ENCODE assay signal across 11 mouse cellular contexts in genomic region chr8:70887669-70888068, GRCm38 (mm10). TPM values are rescaled to one million over a fixed set of nuclear protein-coding genes. Genes with fewer than 3 reads are reported as not detected.
A peak's percentile ranks its signal among the peaks of the same experiment; 100 is the strongest.
DNase-seq lines count a peak whose midpoint lies in the region; ATAC-seq and TF ChIP-seq lines count a peak whose summit lies in the region.
"Had no signal": no experiment of that assay in that cellular context is flagged by ENCODE, and none has a peak within 500 bp of the region (broad histone marks: within the 10 kb centered on the region; RNA-seq: fewer than 3 reads in every experiment).

No protein-coding gene starts in this region.

- DNase-seq in heart, adult 11 months, result no peak
- no peak for DNase-seq in urinary bladder, adult 2 months (ENCODE audit: low spot score)
- DNase-seq in urinary bladder, postnatal 14 days (ENCODE audit: low spot score), result no peak
- DNase-seq in frontal cortex, postnatal 25 days (ENCODE audit: low spot score in 2 of 2), result no peak

- H3K36me3 ChIP-seq in heart, embryonic 12.5 days, result no peaks in the 10 kb centered on the region
- H3K36me3 ChIP-seq in ES-Bruce4 (ENCODE audit: control insufficient read depth, insufficient read depth, low read length, poor library complexity, severe bottlenecking), result no peaks in the 10 kb centered on the region
- H3K36me3 ChIP-seq in forebrain, embryonic 13.5 days (ENCODE audit: poor library complexity, severe bottlenecking), result no peaks in the 10 kb centered on the region
- H3K36me3 ChIP-seq: embryonic facial prominence, embryonic 15.5 days; limb, embryonic 15.5 days had no signal

- no peak overlapping the region for H3K4me3 ChIP-seq in heart, embryonic 12.5 days
- peak overlapping the region; percentile 29; the same call in 1 of the 2 replicates for H3K4me3 ChIP-seq in ES-Bruce4 (ENCODE audit: low read depth, low read length)
- H3K4me3 ChIP-seq in forebrain, embryonic 13.5 days, result peak overlapping the region; percentile 13; the same call in 1 of the 2 replicates
- H3K4me3 ChIP-seq: embryonic facial prominence, embryonic 15.5 days; limb, embryonic 15.5 days had no signal

- peaks cover 60% of the 10 kb centered on the region for H3K27me3 ChIP-seq in heart, embryonic 12.5 days (replicated peaks)
- peaks cover 3% of the 10 kb centered on the region; the same call in 1 of the 2 replicates for H3K27me3 ChIP-seq in ES-Bruce4 (ENCODE audit: control insufficient read depth, insufficient read depth, low read length, poor library complexity, severe bottlenecking)
- peaks cover 40% of the 10 kb centered on the region for H3K27me3 ChIP-seq in forebrain, embryonic 13.5 days

- H3K9ac ChIP-seq in heart, embryonic 12.5 days, result no peak overlapping the region
- H3K9ac ChIP-seq in ES-Bruce4 (ENCODE audit: low read depth, poor library complexity, severe bottlenecking), result no peak overlapping the region
- H3K9ac ChIP-seq in forebrain, embryonic 13.5 days, result peak overlapping the region; percentile 27; the same call in 1 of the 2 replicates
- H3K9ac ChIP-seq: embryonic facial prominence, embryonic 15.5 days; limb, embryonic 15.5 days had no signal

- TF ChIP-seq EP300 in ES-Bruce4 (IDR thresholded peaks at IDR 0.05; ENCODE audit: insufficient read depth, low read depth, low read length), result no peak

- WGBS in heart, embryonic 12.5 days, result 1% methylated on average over 18 of the region's 18 CpGs
- whole genome bisulfite sequencing in forebrain, embryonic 13.5 days, result 3% methylated on average over 17 of the region's 18 CpGs

- ATAC-seq in heart, embryonic 12.5 days (ENCODE audit: insufficient number of reproducible peaks, low FRiP score), result peak; percentile 36; the same call in 1 of the 2 replicates
- peak; percentile 26; the same call in 1 of the 2 replicates for ATAC-seq in forebrain, embryonic 13.5 days
- ATAC-seq in megakaryocyte progenitor cell, adult 5-6 weeks (replicated peaks; ENCODE audit: poor library complexity), result peak; percentile 64

- TF ChIP-seq CTCF in ES-Bruce4 (IDR thresholded peaks at IDR 0.05; ENCODE audit: low read depth, low read length), result no peak

- H3K4me2 ChIP-seq in heart, embryonic 12.5 days, result no peak overlapping the region
- H3K4me2 ChIP-seq in forebrain, embryonic 13.5 days, result peak overlapping the region; percentile 39
- H3K4me2 ChIP-seq: embryonic facial prominence, embryonic 15.5 days; limb, embryonic 15.5 days had no signal

- H3K4me1 ChIP-seq in heart, embryonic 12.5 days (replicated peaks), result peaks cover 12% of the 10 kb centered on the region
- H3K4me1 ChIP-seq in ES-Bruce4 (ENCODE audit: control insufficient read depth, insufficient read depth, low read length), result peaks cover 7% of the 10 kb centered on the region
- peaks cover 11% of the 10 kb centered on the region for H3K4me1 ChIP-seq in forebrain, embryonic 13.5 days

- H3K27ac ChIP-seq in heart, embryonic 12.5 days (ENCODE audit: poor library complexity, severe bottlenecking), result no peak overlapping the region
- H3K27ac ChIP-seq in ES-Bruce4 (ENCODE audit: insufficient read depth, low read length), result no peak overlapping the region
- H3K27ac ChIP-seq in forebrain, embryonic 13.5 days, result no peak overlapping the region
- H3K27ac ChIP-seq: embryonic facial prominence, embryonic 15.5 days; limb, embryonic 15.5 days had no signal

- H3K9me3 ChIP-seq in heart, embryonic 12.5 days (replicated peaks), result peaks cover 4% of the 10 kb centered on the region; the same call in 1 of the 2 replicates
- H3K9me3 ChIP-seq in ES-Bruce4 (replicated peaks; ENCODE audit: control insufficient read depth, insufficient read depth, low read length, poor library complexity, severe bottlenecking), result no peaks in the 10 kb centered on the region
- 0 out of 2 replicates have a peak, but pooled peaks cover 3% of the 10 kb centered on the region for H3K9me3 ChIP-seq in forebrain, embryonic 13.5 days (replicated peaks)
- H3K9me3 ChIP-seq: embryonic facial prominence, embryonic 15.5 days; limb, embryonic 15.5 days had no signal

- TF ChIP-seq POLR2A in ES-Bruce4 (IDR thresholded peaks at IDR 0.05; ENCODE audit: insufficient read depth, low read length), result no peak

RNA-seq across cellular contexts. Expression of gene Slc5a5, which starts 4.9 kb away (rescaled TPM):
- 0.11 TPM in 1 of 2 replicates, not detected in the other for polyA plus RNA-seq in heart, embryonic 12.5 days (2016; fragmentation: Nextera tagmentation; extraction: Ambion mirVana)
- 13.3 TPM in 2 replicates for polyA plus RNA-seq in ES-Bruce4 (2011; ENCODE audit: insufficient read depth, insufficient read length, low read depth, missing spikeins)
- polyA plus RNA-seq in forebrain, embryonic 13.5 days (2015; fragmentation: Nextera tagmentation; extraction: Ambion mirVana), result 0.50 and 0.67 TPM in 2 replicates
- total RNA-seq in megakaryocyte progenitor cell, adult 5-6 weeks (2015), result 0.07 TPM in 1 of 2 replicates, not detected in the other
- total RNA-seq in megakaryocyte progenitor cell, adult 5-6 weeks (2017), result not detected in 2 replicates
- 1.7 and 2.3 TPM in 2 replicates for polyA plus RNA-seq in urinary bladder, adult 2 months (2012; rRNA removed)
- total RNA-seq: G1E had no signal

RNA-seq across cellular contexts. Expression of gene Rpl18a, which starts 9.5 kb away (rescaled TPM):
- 2,379 and 2,528 TPM in 2 replicates for polyA plus RNA-seq in heart, embryonic 12.5 days (2016; fragmentation: Nextera tagmentation; extraction: Ambion mirVana)
- 2,473 and 2,707 TPM in 2 replicates for polyA plus RNA-seq in ES-Bruce4 (2011; ENCODE audit: insufficient read depth, insufficient read length, low read depth, missing spikeins)
- 3,255 and 3,517 TPM in 2 replicates for polyA plus RNA-seq in forebrain, embryonic 13.5 days (2015; fragmentation: Nextera tagmentation; extraction: Ambion mirVana)
- total RNA-seq in megakaryocyte progenitor cell, adult 5-6 weeks (2015), result 7,432 and 8,014 TPM in 2 replicates
- 2,240 and 2,571 TPM in 2 replicates for total RNA-seq in megakaryocyte progenitor cell, adult 5-6 weeks (2017)
- polyA plus RNA-seq in urinary bladder, adult 2 months (2012; rRNA removed), result 3,950 and 3,976 TPM in 2 replicates

RNA-seq across cellular contexts. Expression of gene Ccdc124, which starts 13.9 kb away (rescaled TPM):
- 81.8 and 87.0 TPM in 2 replicates for polyA plus RNA-seq in heart, embryonic 12.5 days (2016; fragmentation: Nextera tagmentation; extraction: Ambion mirVana)
- polyA plus RNA-seq in ES-Bruce4 (2011; ENCODE audit: insufficient read depth, insufficient read length, low read depth, missing spikeins), result 62.8 and 67.2 TPM in 2 replicates
- polyA plus RNA-seq in forebrain, embryonic 13.5 days (2015; fragmentation: Nextera tagmentation; extraction: Ambion mirVana), result 169 and 179 TPM in 2 replicates
- total RNA-seq in megakaryocyte progenitor cell, adult 5-6 weeks (2015), result 27.6 and 37.2 TPM in 2 replicates
- 33.9 and 37.1 TPM in 2 replicates for total RNA-seq in megakaryocyte progenitor cell, adult 5-6 weeks (2017)
- polyA plus RNA-seq in urinary bladder, adult 2 months (2012; rRNA removed), result 70.9 and 74.6 TPM in 2 replicates

RNA-seq across cellular contexts. Expression of gene Map1s, which starts 18.1 kb away (rescaled TPM):
- polyA plus RNA-seq in heart, embryonic 12.5 days (2016; fragmentation: Nextera tagmentation; extraction: Ambion mirVana), result 37.7 and 41.3 TPM in 2 replicates
- polyA plus RNA-seq in ES-Bruce4 (2011; ENCODE audit: insufficient read depth, insufficient read length, low read depth, missing spikeins), result 32.8 and 37.3 TPM in 2 replicates
- 57.0 and 58.2 TPM in 2 replicates for polyA plus RNA-seq in forebrain, embryonic 13.5 days (2015; fragmentation: Nextera tagmentation; extraction: Ambion mirVana)
- 14.4 and 14.7 TPM in 2 replicates for total RNA-seq in megakaryocyte progenitor cell, adult 5-6 weeks (2015)
- 13.2 and 14.4 TPM in 2 replicates for total RNA-seq in megakaryocyte progenitor cell, adult 5-6 weeks (2017)
- 30.8 and 34.4 TPM in 2 replicates for polyA plus RNA-seq in urinary bladder, adult 2 months (2012; rRNA removed)

RNA-seq across cellular contexts. Expression of gene Kcnn1, which starts 24.6 kb away (rescaled TPM):
- 1.7 and 1.8 TPM in 2 replicates for polyA plus RNA-seq in heart, embryonic 12.5 days (2016; fragmentation: Nextera tagmentation; extraction: Ambion mirVana)
- 3.2 and 3.5 TPM in 2 replicates for polyA plus RNA-seq in ES-Bruce4 (2011; ENCODE audit: insufficient read depth, insufficient read length, low read depth, missing spikeins)
- polyA plus RNA-seq in forebrain, embryonic 13.5 days (2015; fragmentation: Nextera tagmentation; extraction: Ambion mirVana), result 11.2 and 13.5 TPM in 2 replicates
- total RNA-seq in megakaryocyte progenitor cell, adult 5-6 weeks (2015), result 0.12 and 0.42 TPM in 2 replicates
- total RNA-seq in megakaryocyte progenitor cell, adult 5-6 weeks (2017), result 0.84 and 0.92 TPM in 2 replicates
- polyA plus RNA-seq in urinary bladder, adult 2 months (2012; rRNA removed), result 5.5 and 5.6 TPM in 2 replicates
